Mouse (Mus musculus) heart, postnatal 0 days (tissue): ENCODE measurements at regions not wholly inside any gene's neighbourhood (a gene's known extent, or its start where the extent isn't known, plus 50 kb on each side); places are given as distances from the start of the nearest gene placed in this dataset.

Experiments
- ATAC-seq: fragments of 200-750 bp; cut with Nextera tagmentation; 2 replicates; pipeline ENCODE4 v1.8.0; 2017; ENCODE audit warnings: low read depth, moderate number of reproducible peaks, moderate library complexity; ENCODE audit not compliant: insufficient read depth
- DNase-seq: peaks from one replicate; pipeline ENCODE4 v3.0.0-alpha.2; 2016; ENCODE audit warnings: low spot score
- H3K27ac ChIP-seq: fragments of 300-500 bp; sonication (generic); 2 replicates; pipeline ENCODE4 v1.5.1; 2014; ENCODE audit warnings: low read depth, mild to moderate bottlenecking
- H3K27me3 ChIP-seq: fragments of 300-500 bp; sonication (generic); 2 replicates; pipeline ENCODE4 v1.6.1; 2014; ENCODE audit warnings: low read length, mixed read lengths; ENCODE audit not compliant: control insufficient read depth, insufficient read depth
- H3K36me3 ChIP-seq: fragments of 300-500 bp; sonication (generic); replicated peaks from 2 replicates; pipeline ENCODE4 v1.6.1; 2014; ENCODE audit warnings: low read length, mixed read lengths; ENCODE audit not compliant: control insufficient read depth, insufficient read depth
- H3K4me1 ChIP-seq: fragments of 300-500 bp; sonication (generic); 2 replicates; pipeline ENCODE4 v1.6.1; 2014; ENCODE audit warnings: antibody characterized with exemption; ENCODE audit not compliant: control insufficient read depth, insufficient read depth
- H3K4me2 ChIP-seq: fragments of 300-500 bp; sonication (generic); 2 replicates; pipeline ENCODE4 v1.6.1; 2014; ENCODE audit warnings: low read depth, mild to moderate bottlenecking, low read length, moderate library complexity
- H3K4me3 ChIP-seq: fragments of 300-500 bp; sonication (generic); 2 replicates; pipeline ENCODE4 v1.5.1; 2014; ENCODE audit warnings: low read depth, low read length
- H3K9ac ChIP-seq: fragments of 300-500 bp; sonication (generic); replicated peaks from 2 replicates; pipeline ENCODE4 v1.6.1; 2014; ENCODE audit warnings: low read depth, low read length, mixed read lengths
- H3K9me3 ChIP-seq: fragments of 300-500 bp; sonication (generic); replicated peaks from 2 replicates; pipeline ENCODE4 v1.6.1; 2016; ENCODE audit warnings: low read length; ENCODE audit not compliant: control insufficient read depth
- CTCF ChIP-seq: IDR thresholded peaks from 2 replicates; pipeline ENCODE4 v1.5.1; 2016; ENCODE audit warnings: antibody characterized with exemption, control low read depth, low read depth
- EP300 ChIP-seq: IDR thresholded peaks from 2 replicates; pipeline ENCODE4 v1.6.1; 2016; ENCODE audit warnings: antibody characterized with exemption, low read depth
- WGBS: fragments of 180-500 bp; shearing (Covaris S2); extraction: QIAGEN DNeasy Blood & Tissue Kit; methylation state at CpG from one replicate; pipeline ENCODE4 v1.1.7; 2014; 5-methylcytosine and 5-hydroxymethylcytosine counted together

GRCm38 (mm10) chrX:142470083-142470482 lies 79.7 kb upstream of the Acsl4 start:
- no peaks in the 10 kb centered on the region for H3K4me1 ChIP-seq
- no peaks in the 10 kb centered on the region for H3K27me3 ChIP-seq
- DNase-seq: no peak
- TF ChIP-seq EP300 (no peak), CTCF (no peak)
- no peak overlapping the region for H3K27ac ChIP-seq
- H3K36me3 ChIP-seq: no peaks in the 10 kb centered on the region
- H3K4me2 ChIP-seq: no peak overlapping the region
- no peak for ATAC-seq
- no peaks in the 10 kb centered on the region for H3K9me3 ChIP-seq
- no peak overlapping the region for H3K4me3 ChIP-seq
- H3K9ac ChIP-seq: no peak overlapping the region
- WGBS: 90% methylated on average over 1 of the region's 1 CpGs

- H3K27me3 ChIP-seq: no peaks in the 10 kb centered on the region
- TF ChIP-seq CTCF (no peak), EP300 (no peak)
- H3K9me3 ChIP-seq: no peaks in the 10 kb centered on the region
- H3K9ac ChIP-seq: no peak overlapping the region
- H3K4me1 ChIP-seq: no peaks in the 10 kb centered on the region
- no peak for ATAC-seq
- H3K27ac ChIP-seq: no peak overlapping the region
- 81% methylated on average over 5 of the region's 5 CpGs for WGBS
- DNase-seq: no peak
- H3K4me3 ChIP-seq: no peak overlapping the region
- H3K4me2 ChIP-seq: no peak overlapping the region
- no peaks in the 10 kb centered on the region for H3K36me3 ChIP-seq
Measured at GRCm38 (mm10) chrX:142481203-142481815, 91.0 kb upstream of the Acsl4 start.

- no peak overlapping the region for H3K4me3 ChIP-seq
- H3K4me1 ChIP-seq: no peaks in the 10 kb centered on the region
- ATAC-seq: no peak
- no peak for DNase-seq
- no peak overlapping the region for H3K27ac ChIP-seq
- no peaks in the 10 kb centered on the region for H3K36me3 ChIP-seq
- WGBS: 88% methylated on average over 4 of the region's 4 CpGs
- no peaks in the 10 kb centered on the region for H3K27me3 ChIP-seq
- TF ChIP-seq CTCF (no peak), EP300 (no peak)
- H3K9me3 ChIP-seq: no peaks in the 10 kb centered on the region
- no peak overlapping the region for H3K4me2 ChIP-seq
- no peak overlapping the region for H3K9ac ChIP-seq
Measured at GRCm38 (mm10) chrX:142488078-142488477, 97.7 kb upstream of the Acsl4 start.

- DNase-seq (peak; percentile 17), ATAC-seq (no peak)
- 61% methylated on average over 8 of the region's 8 CpGs for WGBS
- Histone ChIP-seq H3K4me2 (no peak overlapping the region), H3K27me3 (no peaks in the 10 kb centered on the region), H3K36me3 (no peaks in the 10 kb centered on the region), H3K27ac (no peak overlapping the region), H3K9me3 (no peaks in the 10 kb centered on the region), H3K4me3 (no peak overlapping the region), H3K9ac (no peak overlapping the region), H3K4me1 (no peaks in the 10 kb centered on the region)
- TF ChIP-seq EP300 (no peak), CTCF (no peak)
Measured at GRCm38 (mm10) chrX:142490093-142490717, 99.9 kb upstream of the Acsl4 start.

GRCm38 (mm10) chrX:142501094-142501493 lies 110.8 kb upstream of the Acsl4 start:
- Histone ChIP-seq H3K4me1 (no peaks in the 10 kb centered on the region), H3K9me3 (no peaks in the 10 kb centered on the region), H3K9ac (no peak overlapping the region), H3K4me3 (no peak overlapping the region), H3K27me3 (no peaks in the 10 kb centered on the region), H3K36me3 (no peaks in the 10 kb centered on the region), H3K4me2 (no peak overlapping the region), H3K27ac (no peak overlapping the region)
- DNase-seq (no peak), ATAC-seq (no peak)
- no peak for TF ChIP-seq EP300
- TF ChIP-seq CTCF: no peak
- 44% methylated on average over 2 of the region's 2 CpGs for WGBS

GRCm38 (mm10) chrX:142504962-142505361 lies 114.6 kb upstream of the Acsl4 start:
- H3K27me3 ChIP-seq: no peaks in the 10 kb centered on the region
- TF ChIP-seq EP300: no peak
- TF ChIP-seq CTCF: no peak
- DNase-seq (no peak), ATAC-seq (no peak)
- H3K4me3 ChIP-seq: no peak overlapping the region
- H3K36me3 ChIP-seq: no peaks in the 10 kb centered on the region
- 68% methylated on average over 2 of the region's 2 CpGs for WGBS
- no peak overlapping the region for H3K4me2 ChIP-seq
- no peak overlapping the region for H3K9ac ChIP-seq
- H3K4me1 ChIP-seq: no peaks in the 10 kb centered on the region
- H3K27ac ChIP-seq: no peak overlapping the region
- H3K9me3 ChIP-seq: no peaks in the 10 kb centered on the region
